8 mouse cellular contexts compared by ENCODE assay signal in the genomic region with DNA sequence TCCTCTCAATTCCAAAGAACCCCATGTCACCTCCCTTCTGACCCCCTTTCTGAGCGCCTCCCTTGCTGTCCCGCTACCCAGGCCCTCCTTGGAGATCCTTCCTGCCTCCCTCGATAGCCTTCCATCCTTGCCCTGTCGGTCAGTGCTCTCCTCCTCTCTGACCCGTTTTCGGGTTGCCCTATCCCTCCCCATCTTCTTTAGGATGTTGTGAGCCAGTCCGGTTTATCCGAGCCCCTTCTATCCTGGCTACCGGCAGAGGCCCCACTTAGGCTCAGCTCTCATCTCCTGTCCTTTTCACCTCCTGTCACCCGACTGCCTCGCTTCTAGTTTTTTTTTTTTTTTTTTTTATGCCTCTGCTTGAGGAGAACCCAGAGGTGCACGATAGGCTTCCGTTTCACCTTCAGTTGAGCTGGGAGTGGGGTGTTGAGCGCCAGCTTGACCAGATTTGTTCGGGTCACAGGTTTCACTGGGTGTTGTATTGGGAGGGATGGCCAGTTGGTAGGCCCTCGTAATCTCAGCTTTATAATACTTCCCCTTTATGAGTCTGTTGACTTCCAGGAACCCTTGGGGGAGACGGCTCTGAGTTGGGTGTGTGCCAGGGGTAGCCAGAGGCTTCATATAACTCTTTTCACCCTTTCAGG. TPM values are rescaled to one million over a fixed set of nuclear protein-coding genes. Genes with fewer than 3 reads are reported as not detected.
DNase-seq lines count a peak whose midpoint lies in the region; ATAC-seq and TF ChIP-seq lines count a peak whose summit lies in the region.

No protein-coding gene starts in this region.

- H3K27me3 ChIP-seq in cerebellum, adult 2 months (ENCODE audit: control insufficient read depth, insufficient read depth, low read length) = no peaks in the 10 kb centered on the region
- H3K27me3 ChIP-seq in CH12.LX (replicated peaks) = no peaks in the 10 kb centered on the region
- peaks cover 11% of the 10 kb centered on the region for H3K27me3 ChIP-seq in forebrain, embryonic 10.5 days (ENCODE audit: poor library complexity, severe bottlenecking)
- no peaks in the 10 kb centered on the region for H3K27me3 ChIP-seq in hindbrain, embryonic 14.5 days (ENCODE audit: control insufficient read depth, insufficient read depth, low read length)
- H3K27me3 ChIP-seq in liver, embryonic 13.5 days = no peaks in the 10 kb centered on the region
- H3K27me3 ChIP-seq in neural tube, embryonic 12.5 days (replicated peaks) = peaks cover 3% of the 10 kb centered on the region; the same call in 1 of the 2 replicates

- dilution Hi-C loops in CH12.LX (cut with MboI; ENCODE audit: extremely low pct_ligation_motif_present, extremely low pct_unique_long_range_greater_than_20kb, low sequenced_read_pairs) = no loop called here

- in situ Hi-C loops in CH12.LX (cut with MboI; ENCODE audit: low pct_ligation_motif_present, low pct_unique_long_range_greater_than_20kb, low sequenced_read_pairs) = loop anchor here (5.0 kb wide), 1 partner anchor 74 kb away; no protein-coding TSS in a partner anchor

- peaks cover 18 to 61% of the 10 kb centered on the region in 2 experiments for H3K36me3 ChIP-seq in CH12.LX (replicated peaks in 1 of 2; ENCODE audit: control insufficient read depth in 1 of 2, insufficient read depth in 1 of 2, low read length in 1 of 2)
- peaks cover 12% of the 10 kb centered on the region for H3K36me3 ChIP-seq in forebrain, embryonic 10.5 days (replicated peaks)
- H3K36me3 ChIP-seq in hindbrain, embryonic 14.5 days (replicated peaks; ENCODE audit: control insufficient read depth, insufficient read depth) = no peaks in the 10 kb centered on the region
- H3K36me3 ChIP-seq in liver, embryonic 13.5 days = peaks cover 11% of the 10 kb centered on the region
- H3K36me3 ChIP-seq in neural tube, embryonic 12.5 days = no peaks in the 10 kb centered on the region

- H3K4me3 ChIP-seq in cerebellum, adult 2 months (replicated peaks; ENCODE audit: insufficient read depth, low read depth, low read length) = peak overlapping the region; percentile 62
- H3K4me3 ChIP-seq in CH12.LX (replicated peaks in 1 of 3; ENCODE audit: low read depth in 2 of 3, low read length in 2 of 3, poor library complexity in 1 of 3) = peak overlapping the region; percentile 80 to 92 (median 88)
- peak overlapping the region; percentile 78 for H3K4me3 ChIP-seq in forebrain, embryonic 10.5 days
- peak overlapping the region; percentile 64 for H3K4me3 ChIP-seq in hindbrain, embryonic 14.5 days (replicated peaks; ENCODE audit: low read length)
- peak overlapping the region; percentile 91 for H3K4me3 ChIP-seq in liver, embryonic 13.5 days (replicated peaks)
- H3K4me3 ChIP-seq in neural tube, embryonic 12.5 days = peak overlapping the region; percentile 77

- no peak; the same call in 1 of the 2 replicates for TF ChIP-seq RAD21 in CH12.LX (IDR thresholded peaks at IDR 0.05; ENCODE audit: low read depth, low read length)

- H3K9me3 ChIP-seq in CH12.LX (replicated peaks; ENCODE audit: low read length) = no peaks in the 10 kb centered on the region
- no peaks in the 10 kb centered on the region for H3K9me3 ChIP-seq in forebrain, embryonic 10.5 days
- no peaks in the 10 kb centered on the region for H3K9me3 ChIP-seq in hindbrain, embryonic 14.5 days (ENCODE audit: control insufficient read depth, low read length)
- H3K9me3 ChIP-seq in liver, embryonic 13.5 days (replicated peaks) = no peaks in the 10 kb centered on the region
- no peaks in the 10 kb centered on the region for H3K9me3 ChIP-seq in neural tube, embryonic 12.5 days

- peaks cover 16% of the 10 kb centered on the region for H3K4me1 ChIP-seq in cerebellum, adult 2 months (ENCODE audit: control insufficient read depth, insufficient read depth, low read length)
- peaks cover 5 to 40% of the 10 kb centered on the region in 2 experiments for H3K4me1 ChIP-seq in CH12.LX (ENCODE audit: control insufficient read depth in 1 of 2, insufficient read depth in 2 of 2)
- H3K4me1 ChIP-seq in forebrain, embryonic 10.5 days = peaks cover 39% of the 10 kb centered on the region
- 0 out of 2 replicates have a peak, but pooled peaks cover 3% of the 10 kb centered on the region for H3K4me1 ChIP-seq in hindbrain, embryonic 14.5 days (replicated peaks; ENCODE audit: control insufficient read depth, insufficient read depth, low read length)
- peaks cover 60% of the 10 kb centered on the region for H3K4me1 ChIP-seq in liver, embryonic 13.5 days (replicated peaks)
- peaks cover 8% of the 10 kb centered on the region for H3K4me1 ChIP-seq in neural tube, embryonic 12.5 days

- WGBS in cerebellum, adult 2 months = 12% methylated on average over 17 of the region's 17 CpGs
- 8% methylated on average over 17 of the region's 17 CpGs for WGBS in forebrain, embryonic 10.5 days
- 7% methylated on average over 17 of the region's 17 CpGs for WGBS in hindbrain, embryonic 14.5 days
- WGBS in liver, embryonic 13.5 days (ENCODE audit: insufficient replicate concordance) = 2% methylated on average over 16 of the region's 17 CpGs
- 4% methylated on average over 17 of the region's 17 CpGs for WGBS in neural tube, embryonic 12.5 days

- H3K79me2 ChIP-seq in CH12.LX (replicated peaks; ENCODE audit: control insufficient read depth, extremely low read depth, insufficient read depth, poor library complexity, severe bottlenecking) = peaks cover 14% of the 10 kb centered on the region; the same call in 1 of the 2 replicates

- peak overlapping the region; percentile 94 for H3K4me2 ChIP-seq in CH12.LX (ENCODE audit: insufficient read depth, low read depth, poor library complexity, severe bottlenecking)
- H3K4me2 ChIP-seq in hindbrain, embryonic 14.5 days (replicated peaks) = peak overlapping the region; percentile 78
- H3K4me2 ChIP-seq in liver, embryonic 13.5 days = peak overlapping the region; percentile 87
- peak overlapping the region; percentile 88 for H3K4me2 ChIP-seq in neural tube, embryonic 12.5 days (replicated peaks)

- ATAC-seq in hindbrain, embryonic 14.5 days (ENCODE audit: low FRiP score) = peak; percentile 10; the same call in 1 of the 2 replicates
- peak; percentile 13 for ATAC-seq in liver, embryonic 13.5 days (ENCODE audit: low read depth)
- no peak; the same call in 1 of the 2 replicates for ATAC-seq in neural tube, embryonic 12.5 days (ENCODE audit: low FRiP score, low read depth)

- no peak for TF ChIP-seq CTCF in cerebellum, adult 2 months (IDR thresholded peaks at IDR 0.05; ENCODE audit: borderline replicate concordance, insufficient read depth, low read depth, low read length)
- TF ChIP-seq CTCF in CH12.LX (conservative IDR thresholded peaks at IDR 0.05 in 1 of 2, IDR thresholded peaks at IDR 0.05 in 1 of 2; ENCODE audit: low read depth in 2 of 2, low read length in 2 of 2) = peak in 1 of 2 experiments; percentile 3; a peak in 1 of 4 replicates

- no peak for TF ChIP-seq POLR2A in cerebellum, adult 2 months (IDR thresholded peaks at IDR 0.05; ENCODE audit: borderline replicate concordance, insufficient read depth, low read length)
- no peak for TF ChIP-seq POLR2A in CH12.LX (IDR thresholded peaks at IDR 0.05; ENCODE audit: low read depth, low read length)

- DNase-seq in cerebellum, adult 2 months = peak in 1 of 2 experiments; percentile 32
- no peak for DNase-seq in cerebellum, adult 11 months
- no peak for DNase-seq in CH12.LX (ENCODE audit: extremely low read depth)
- DNase-seq in forebrain, embryonic 10.5 days (ENCODE audit: extremely low spot score, low spot score) = no peak
- DNase-seq in hindbrain, embryonic 14.5 days (ENCODE audit: low spot score) = no peak
- DNase-seq in liver, embryonic 13.5 days = no peak
- no peak for DNase-seq in layer of hippocampus, postnatal 14 days (ENCODE audit: low spot score in 2 of 2)

- H3K27ac ChIP-seq in cerebellum, adult 2 months (ENCODE audit: insufficient read depth, low read length) = no peak overlapping the region
- H3K27ac ChIP-seq in CH12.LX (ENCODE audit: insufficient read depth, low read depth) = no peak overlapping the region
- H3K27ac ChIP-seq in forebrain, embryonic 10.5 days = peak overlapping the region; percentile 85
- H3K27ac ChIP-seq in hindbrain, embryonic 14.5 days = no peak overlapping the region; the same call in 1 of the 2 replicates
- H3K27ac ChIP-seq in liver, embryonic 13.5 days = peak overlapping the region; percentile 82
- no peak overlapping the region for H3K27ac ChIP-seq in neural tube, embryonic 12.5 days

- peak overlapping the region; percentile 87 for H3K9ac ChIP-seq in CH12.LX (ENCODE audit: insufficient read depth, low read depth)
- H3K9ac ChIP-seq in hindbrain, embryonic 14.5 days = peak overlapping the region; percentile 68
- H3K9ac ChIP-seq in liver, embryonic 13.5 days = peak overlapping the region; percentile 95
- H3K9ac ChIP-seq in neural tube, embryonic 12.5 days = peak overlapping the region; percentile 76

- TF ChIP-seq EP300 in CH12.LX (IDR thresholded peaks at IDR 0.05; ENCODE audit: low read length) = no peak

RNA-seq across cellular contexts. Expression of a gene that starts 0.7 kb away (rescaled TPM):
- polyA plus RNA-seq in cerebellum, adult 2 months (2012; rRNA removed) = 26.8 and 27.1 TPM in 2 replicates
- 4.1 and 7.3 TPM in 2 replicates for total RNA-seq in CH12.LX (2012; rRNA removed)
- total RNA-seq in CH12.LX (2014; rRNA removed) = 1.8 and 2.9 TPM in 2 replicates
- 12.7 and 15.5 TPM in 2 replicates for polyA plus RNA-seq in CH12.LX (2012; ENCODE audit: insufficient read length, low read depth)
- 1.3 and 1.4 TPM in 2 replicates for polyA plus RNA-seq in forebrain, embryonic 10.5 days (2016; fragmentation: Nextera tagmentation; extraction: Ambion mirVana)
- 1.6 and 1.8 TPM in 2 replicates for polyA plus RNA-seq in hindbrain, embryonic 14.5 days (2014; fragmentation: Nextera tagmentation; extraction: Ambion mirVana)
- 1.3 and 1.4 TPM in 2 replicates for polyA plus RNA-seq in liver, embryonic 13.5 days (2015; fragmentation: Nextera tagmentation; extraction: Ambion mirVana)
- 2.2 and 2.3 TPM in 2 replicates for polyA plus RNA-seq in neural tube, embryonic 12.5 days (2016; fragmentation: Nextera tagmentation; extraction: Ambion mirVana)
- 10 to 100 TPM; 27.1 to 28.9 TPM for total RNA-seq in layer of hippocampus, postnatal 14 days (2021)

RNA-seq across cellular contexts. Expression of a gene that starts 25.6 kb away (rescaled TPM):
- polyA plus RNA-seq in cerebellum, adult 2 months (2012; rRNA removed) = 4.2 and 5.4 TPM in 2 replicates
- total RNA-seq in CH12.LX (2012; rRNA removed) (56.9 and 81.8 TPM in 2 replicates), CH12.LX (2014; rRNA removed) (31.3 and 33.3 TPM in 2 replicates)
- 53.6 and 57.4 TPM in 2 replicates for polyA plus RNA-seq in CH12.LX (2012; ENCODE audit: insufficient read length, low read depth)
- polyA plus RNA-seq in forebrain, embryonic 10.5 days (2016; fragmentation: Nextera tagmentation; extraction: Ambion mirVana) = 2.4 and 4.1 TPM in 2 replicates
- polyA plus RNA-seq in hindbrain, embryonic 14.5 days (2014; fragmentation: Nextera tagmentation; extraction: Ambion mirVana) = 4.3 and 6.5 TPM in 2 replicates
- 14.6 and 14.8 TPM in 2 replicates for polyA plus RNA-seq in liver, embryonic 13.5 days (2015; fragmentation: Nextera tagmentation; extraction: Ambion mirVana)
- polyA plus RNA-seq in neural tube, embryonic 12.5 days (2016; fragmentation: Nextera tagmentation; extraction: Ambion mirVana) = 4.4 and 5.3 TPM in 2 replicates
- 1 to 10 TPM; 3.7 to 3.9 TPM for total RNA-seq in layer of hippocampus, postnatal 14 days (2021)

RNA-seq across cellular contexts. Expression of a gene that starts 56.3 kb away (rescaled TPM):
- 71.9 and 77.1 TPM in 2 replicates for polyA plus RNA-seq in cerebellum, adult 2 months (2012; rRNA removed)
- total RNA-seq in CH12.LX (2012; rRNA removed) (7.6 and 14.7 TPM in 2 replicates), CH12.LX (2014; rRNA removed) (2.5 and 3.7 TPM in 2 replicates)
- polyA plus RNA-seq in CH12.LX (2012; ENCODE audit: insufficient read length, low read depth) = 10.1 and 12.5 TPM in 2 replicates
- 32.6 and 35.6 TPM in 2 replicates for polyA plus RNA-seq in forebrain, embryonic 10.5 days (2016; fragmentation: Nextera tagmentation; extraction: Ambion mirVana)
- polyA plus RNA-seq in hindbrain, embryonic 14.5 days (2014; fragmentation: Nextera tagmentation; extraction: Ambion mirVana) = 40.9 and 41.3 TPM in 2 replicates
- 5.6 and 5.9 TPM in 2 replicates for polyA plus RNA-seq in liver, embryonic 13.5 days (2015; fragmentation: Nextera tagmentation; extraction: Ambion mirVana)
- 45.0 and 53.9 TPM in 2 replicates for polyA plus RNA-seq in neural tube, embryonic 12.5 days (2016; fragmentation: Nextera tagmentation; extraction: Ambion mirVana)
- total RNA-seq in layer of hippocampus, postnatal 14 days (2021) = 100 to 1,000 TPM in 1 of 2 experiments, 10 to 100 TPM in 1; 95.1 to 102 TPM

Comparison
In these comparisons a context has a peak if more than half of its experiments do, and no peak if none do; other contexts are left out.
1. H3K27ac ChIP-seq: peak in forebrain, embryonic 10.5 days (single experiment) and liver, embryonic 13.5 days (single experiment); none in cerebellum, adult 2 months (single experiment), CH12.LX (single experiment), hindbrain, embryonic 14.5 days (single experiment) and neural tube, embryonic 12.5 days (single experiment).
2. Peak in every context shown above with its lines, with median percentiles within 50 percentile points of each other: H3K4me3 ChIP-seq, H3K4me2 ChIP-seq and H3K9ac ChIP-seq.